Mouse (Mus musculus) layer of hippocampus, postnatal 10 days (tissue): ENCODE results near the gene Kifap3. TPM values are rescaled to one million over a fixed set of nuclear protein-coding genes. Genes with fewer than 3 reads are reported as not detected.
A peak's percentile ranks its signal among the peaks of the same experiment; 100 is the strongest.

Source experiments
- DNase-seq, 2 experiments: peaks; one replicate each; pipeline ENCODE4 v3.0.0; 2021; ENCODE audit warnings: low spot score in 2 of 2
- total RNA-seq, 2 experiments: library from RNA; stranded (reverse); gene quantifications; 2 replicates each; pipeline ENCODE4 v1.2.3; 2021

The Kifap3 gene
- total RNA-seq, 2 experiments from 2014 or later, result 203 to 208 TPM

GRCm38 (mm10) chr1:163893774-163894527 lies 114.6 kb downstream of the Kifap3 start:
- no peak for DNase-seq

DNA sequence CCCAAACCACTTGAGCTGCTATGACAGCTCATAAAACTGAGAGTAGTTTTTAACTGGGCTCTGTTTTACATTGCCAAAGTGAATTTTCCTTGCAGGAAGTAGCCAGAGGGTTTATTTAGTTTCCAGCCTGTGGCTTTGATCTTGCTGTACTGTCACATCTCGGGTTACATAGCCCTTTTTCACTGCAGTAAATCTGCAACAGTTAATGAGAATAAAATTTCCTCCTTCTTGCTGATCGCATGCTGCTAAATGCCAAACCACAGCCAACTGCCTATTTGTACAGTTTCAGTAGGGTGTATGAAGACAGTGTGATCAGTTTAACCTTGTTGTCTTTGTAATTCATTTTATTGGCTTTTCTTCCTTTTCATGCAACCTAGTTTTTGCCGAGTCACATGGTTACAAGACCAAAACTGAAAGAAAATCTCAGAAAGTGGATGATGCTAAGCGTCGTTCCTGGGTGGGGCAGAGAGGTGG lies 118.9 kb downstream of the Kifap3 start:
- DNase-seq, result no peak

DNA sequence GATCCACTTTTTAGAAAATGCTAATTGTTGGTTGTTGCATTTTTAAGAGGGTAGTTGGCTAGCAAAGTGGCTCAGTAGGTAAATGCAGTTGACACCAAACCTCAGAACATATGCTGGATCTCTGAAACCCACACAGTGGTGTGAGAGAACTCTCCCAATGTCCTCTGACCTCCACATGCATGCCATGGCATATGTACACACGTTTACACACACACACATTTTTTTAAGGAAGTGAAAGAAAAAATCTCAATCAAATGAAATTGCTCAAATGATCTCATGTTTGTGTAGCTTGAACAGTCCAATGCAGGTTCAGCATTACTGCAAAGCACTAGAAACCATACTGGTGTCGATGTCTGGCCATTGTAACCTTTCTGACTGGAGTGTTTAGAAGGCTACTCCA lies 120.2 kb downstream of the Kifap3 start:
- DNase-seq, result no peak

DNA sequence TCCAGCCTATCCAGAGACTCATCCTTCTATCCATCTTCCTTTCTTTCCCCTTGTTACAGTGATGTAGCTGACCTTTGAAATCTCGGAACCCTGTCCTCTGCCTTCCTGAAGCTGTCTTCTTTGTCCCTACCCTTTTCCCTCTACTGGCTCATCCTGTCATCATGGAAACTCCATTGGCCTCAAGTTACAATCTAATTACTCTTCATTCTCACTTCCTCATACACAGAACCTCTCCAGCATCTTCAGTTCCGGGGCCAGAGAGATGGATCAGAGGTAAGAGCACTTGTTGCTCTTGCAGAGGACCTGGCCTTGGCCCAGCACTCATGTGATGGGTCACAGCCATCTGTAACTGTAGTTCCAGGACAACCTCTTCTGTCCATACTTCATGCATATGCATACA lies 120.8 kb downstream of the Kifap3 start:
- DNase-seq, result no peak

DNA sequence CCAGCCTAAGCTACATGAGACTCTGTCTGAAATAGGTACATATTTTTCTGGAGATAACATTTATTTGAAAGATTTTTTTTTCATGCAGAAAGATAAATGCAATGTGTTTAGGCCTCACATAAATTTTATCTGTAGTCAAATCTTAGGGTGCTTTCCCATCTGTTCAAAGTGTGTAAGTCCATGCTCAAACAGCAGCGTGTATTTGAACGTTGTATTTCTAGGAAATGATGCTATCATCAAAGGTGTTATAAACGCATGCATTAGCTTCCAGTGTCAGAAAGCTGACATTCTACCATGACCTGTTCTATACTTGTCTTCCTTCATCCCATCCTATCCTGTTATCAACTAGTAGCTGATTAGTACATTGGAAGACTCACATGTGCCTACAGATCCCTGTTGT lies 124.0 kb downstream of the Kifap3 start:
- no peak for DNase-seq

- no peak for DNase-seq
Observed at GRCm38 (mm10) chr1:163907007-163907811, 127.8 kb downstream of the Kifap3 start.

GRCm38 (mm10) chr1:163908389-163908788 lies 129.0 kb downstream of the Kifap3 start:
- DNase-seq, result no peak

GRCm38 (mm10) chr1:163910343-163910742 lies 131.0 kb downstream of the Kifap3 start:
- DNase-seq, result peak in 1 of 2 experiments; percentile 41

DNA sequence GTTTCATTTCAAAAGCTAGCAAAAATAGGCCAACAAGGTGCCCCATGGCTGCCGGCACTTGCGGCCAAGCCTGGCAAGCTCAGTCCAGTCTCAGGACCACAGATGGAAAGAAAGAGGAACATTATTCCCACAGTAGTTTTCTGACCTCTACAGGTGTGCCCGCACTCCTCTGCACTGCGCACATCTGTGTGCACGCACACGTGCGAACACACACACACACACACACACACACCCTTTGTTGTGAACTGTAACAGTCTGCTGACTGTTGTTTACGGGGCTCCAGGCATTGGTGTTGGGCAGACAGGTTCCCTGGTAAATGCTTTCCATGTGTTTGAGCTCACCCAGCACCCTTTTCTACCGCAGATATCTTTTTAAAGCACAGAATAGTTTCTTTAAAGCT lies 131.4 kb downstream of the Kifap3 start:
- DNase-seq, result no peak

GRCm38 (mm10) chr1:163911981-163912380 lies 132.6 kb downstream of the Kifap3 start:
- DNase-seq, result no peak

DNA sequence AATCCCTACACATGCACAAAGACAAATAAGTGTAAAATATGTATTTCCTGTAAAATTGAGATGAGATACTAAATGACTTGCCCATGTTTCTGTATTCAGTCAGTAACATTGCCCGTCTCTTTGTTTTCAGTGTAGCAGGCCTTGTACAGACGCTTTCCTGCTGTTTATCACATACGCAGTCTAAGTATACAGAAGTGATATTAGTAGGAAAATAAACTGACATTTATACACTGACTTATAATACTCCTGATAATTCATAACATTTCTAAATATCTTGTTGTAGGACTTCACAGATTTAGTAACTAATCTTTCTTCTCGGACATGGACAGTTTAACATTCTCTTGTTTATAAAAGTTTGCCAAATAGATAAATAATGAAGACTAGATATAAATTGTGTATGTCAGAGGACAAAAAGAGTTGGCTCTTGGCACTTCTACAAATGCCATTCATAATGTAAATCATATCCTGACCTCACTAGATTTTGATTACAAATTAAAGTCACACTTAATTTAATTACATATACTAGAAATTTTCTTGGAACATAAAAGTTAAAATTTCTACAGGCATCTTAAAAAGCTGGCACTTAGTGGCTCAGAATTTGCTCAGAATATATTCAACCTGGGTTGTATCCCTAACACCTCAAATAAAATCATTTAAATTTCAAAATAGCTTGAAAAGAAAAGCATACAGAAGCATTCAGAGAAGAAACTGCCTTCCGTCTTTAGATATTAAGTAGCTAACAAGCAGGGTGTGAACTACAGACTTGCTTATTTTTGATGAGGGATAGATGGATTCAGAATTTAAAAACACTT lies 138.2 kb downstream of the Kifap3 start:
- DNase-seq, result no peak

- DNase-seq, result no peak
Observed at GRCm38 (mm10) chr1:163924093-163924492, 144.7 kb downstream of the Kifap3 start.

GRCm38 (mm10) chr1:163928846-163929245 lies 149.5 kb downstream of the Kifap3 start, which contains the start of gene Scyl3:
Gene Scyl3 (plus strand): TSS chr1:163929100.
- no peak for DNase-seq

DNA sequence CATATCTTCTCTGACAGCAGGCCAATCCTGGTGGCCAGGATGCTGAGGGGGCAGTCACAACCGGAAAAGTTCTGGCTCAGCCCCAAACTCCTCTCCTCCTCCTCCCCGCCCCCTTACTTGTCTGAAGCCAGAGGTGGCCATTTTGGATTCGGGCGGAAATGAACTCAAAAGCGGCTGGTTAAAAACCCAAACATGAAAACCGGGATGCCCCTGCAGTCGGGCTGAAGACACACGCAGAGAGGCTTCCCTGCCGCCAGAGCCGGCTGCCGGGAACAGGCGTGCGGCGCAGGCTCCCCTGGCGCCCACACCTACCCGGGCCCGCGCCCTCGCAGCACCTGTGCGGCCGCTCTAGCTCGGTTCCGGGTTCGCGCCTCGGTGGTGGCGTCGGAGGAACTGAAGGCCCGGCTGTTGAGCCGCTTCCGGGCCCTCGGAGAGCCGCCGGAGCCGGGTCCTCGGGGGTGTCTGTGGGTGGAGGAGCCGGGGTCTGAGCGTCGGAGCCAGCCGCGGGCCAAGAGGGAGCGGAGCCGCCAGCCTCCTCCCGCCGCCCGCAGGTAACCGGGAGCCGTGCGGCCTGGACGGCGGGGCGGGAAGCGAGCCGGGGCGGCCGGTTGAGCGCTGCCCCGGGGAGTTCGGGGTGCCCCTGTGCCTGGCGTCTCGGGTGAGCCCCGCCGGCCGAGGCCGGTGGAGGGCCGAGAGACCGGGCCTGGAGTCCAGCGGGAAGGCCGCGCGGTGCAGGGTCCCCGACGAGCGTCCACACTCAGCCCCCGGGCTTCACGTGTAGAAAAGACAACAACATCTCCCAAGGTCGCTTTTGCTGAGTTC lies 150.5 kb downstream of the Kifap3 start:
- DNase-seq, result peak; percentile 91

- DNase-seq, result no peak
Observed at GRCm38 (mm10) chr1:163930458-163930794, 151.0 kb downstream of the Kifap3 start.

GRCm38 (mm10) chr1:163931801-163932200 lies 152.4 kb downstream of the Kifap3 start:
- DNase-seq, result no peak

DNA sequence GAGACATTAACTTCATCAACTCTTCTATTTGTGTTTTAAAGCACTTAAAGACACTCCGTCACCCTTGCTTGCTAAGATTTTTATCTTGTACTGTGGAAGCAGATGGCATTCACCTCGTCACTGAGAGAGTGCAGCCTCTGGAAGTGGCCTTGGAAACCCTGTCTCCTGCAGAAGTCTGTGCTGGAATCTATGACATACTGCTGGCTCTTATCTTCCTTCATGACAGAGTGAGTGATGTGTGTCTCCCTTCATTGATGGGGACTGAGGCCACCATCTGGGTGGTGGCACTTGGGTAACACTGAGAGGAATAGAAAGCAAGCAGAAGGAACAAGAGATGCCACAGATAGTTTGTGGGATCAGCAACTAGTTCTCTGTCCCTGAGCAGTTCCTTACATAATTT lies 155.2 kb downstream of the Kifap3 start:
- no peak for DNase-seq

DNA sequence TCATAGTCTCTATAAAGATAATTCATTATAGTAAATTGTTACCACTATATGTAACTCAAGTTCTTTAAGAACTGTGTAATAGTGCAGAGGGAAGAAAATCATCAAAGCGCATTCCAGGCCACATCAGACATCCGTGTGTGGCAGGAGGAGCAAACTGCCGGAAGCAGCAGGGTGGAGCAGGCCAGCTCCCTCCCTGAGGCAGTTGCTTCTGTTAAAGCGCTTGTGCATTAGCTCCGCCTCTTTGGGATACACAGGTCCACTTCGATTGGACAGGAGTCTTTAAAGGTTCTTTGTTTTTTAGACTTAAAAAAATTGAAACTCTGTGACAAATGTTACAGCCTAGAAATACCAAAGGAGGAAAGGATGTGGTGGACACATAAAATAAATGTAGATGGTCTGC lies 162.7 kb downstream of the Kifap3 start:
- no peak for DNase-seq

GRCm38 (mm10) chr1:163953396-163953795 lies 174.0 kb downstream of the Kifap3 start:
- no peak for DNase-seq

DNA sequence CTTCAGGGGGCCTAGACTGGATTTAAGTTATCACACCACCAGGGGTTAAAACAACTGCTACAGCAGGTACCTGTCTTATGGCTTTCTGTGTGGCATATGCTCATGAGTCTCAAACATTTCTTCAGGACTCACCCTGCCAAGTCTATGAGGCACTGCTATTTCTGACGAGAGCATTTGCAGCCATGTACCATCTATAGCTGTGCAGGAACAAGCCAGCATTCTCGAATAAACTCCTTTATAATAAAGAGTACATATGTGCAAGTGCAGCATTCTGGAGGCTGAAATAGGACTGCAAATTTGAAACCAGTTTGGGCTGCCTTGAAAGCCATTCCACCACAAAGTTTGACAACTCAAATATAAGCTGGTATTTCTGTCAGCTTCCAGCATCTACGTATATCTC lies 178.7 kb downstream of the Kifap3 start:
- DNase-seq, result no peak
